Mouse (Mus musculus) cerebellum, adult 2 months (tissue): Measurements from ENCODE around the gene Ift140. TPM values are rescaled to one million over a fixed set of nuclear protein-coding genes. Genes with fewer than 3 reads are reported as not detected.

ENCODE experiments used
- DNase-seq, 2 experiments: peaks; one replicate each; pipeline ENCODE4 v3.0.0; 2021
- H3K27ac ChIP-seq: fragments of 200-500 bp; 2 replicates; pipeline ENCODE4 v1.5.1; 2012; ENCODE audit warnings: low read length, control low read depth, inconsistent platforms; ENCODE audit not compliant: insufficient read depth
- H3K27me3 ChIP-seq: fragments of 200-500 bp; 2 replicates; pipeline ENCODE4 v1.6.1; 2012; ENCODE audit warnings: inconsistent platforms, mild to moderate bottlenecking, low read length, moderate library complexity; ENCODE audit not compliant: control insufficient read depth, insufficient read depth
- H3K4me1 ChIP-seq: fragments of 200-500 bp; 2 replicates; pipeline ENCODE4 v1.6.1; 2011; ENCODE audit warnings: low read length; ENCODE audit not compliant: control insufficient read depth, insufficient read depth
- H3K4me3 ChIP-seq: fragments of 200-500 bp; replicated peaks from 2 replicates; pipeline ENCODE3; 2011; ENCODE audit warnings: mild to moderate bottlenecking, low read depth, low read length, control low read depth; ENCODE audit not compliant: insufficient read depth
- CTCF ChIP-seq: fragments of 200-500 bp; IDR thresholded peaks from 2 replicates; pipeline ENCODE4 v1.5.1; 2011; ENCODE audit warnings: low read depth, mild to moderate bottlenecking, control low read depth, low read length, moderate library complexity, borderline replicate concordance; ENCODE audit not compliant: insufficient read depth
- POLR2A ChIP-seq: fragments of 200-500 bp; IDR thresholded peaks from 2 replicates; pipeline ENCODE4 v1.6.1; 2011; ENCODE audit warnings: low read length, control low read depth, borderline replicate concordance; ENCODE audit not compliant: insufficient read depth
- WGBS: fragments of 180-500 bp; shearing (Covaris S2); methylation state at CpG from one replicate; pipeline ENCODE4 v1.1.7; 2018; 5-methylcytosine and 5-hydroxymethylcytosine counted together
- polyA plus RNA-seq: library from polyadenylated mRNA; depleted of rRNA; stranded (reverse); fragments of >200 nt; gene quantifications from 2 replicates; pipeline ENCODE4 v1.2.3, GENCODE M21; 2012

The Ift140 gene
- polyA plus RNA-seq, 1 experiment: 19.2 TPM

- 70% methylated on average over 14 of the region's 14 CpGs for WGBS
- no peaks in the 10 kb centered on the region for H3K27me3 ChIP-seq
- H3K4me3 ChIP-seq: no peak overlapping the region
- no peak overlapping the region for H3K27ac ChIP-seq
- TF ChIP-seq CTCF: 0 out of 2 replicates have a peak, but pooled peaks have one; percentile 7
- no peak for TF ChIP-seq POLR2A
- peaks cover 9% of the 10 kb centered on the region for H3K4me1 ChIP-seq
- no peak for DNase-seq
These were observed 66.4 kb downstream of the Ift140 start for GRCm38 (mm10) chr17:25082081-25082847.

GRCm38 (mm10) chr17:25082887-25083286 lies 67.0 kb downstream of the Ift140 start:
- WGBS: 88% methylated on average over 3 of the region's 3 CpGs
- TF ChIP-seq POLR2A (no peak), CTCF (no peak)

GRCm38 (mm10) chr17:25083444-25083931 lies 67.6 kb downstream of the Ift140 start, which contains the start of gene Tmem204:
Tmem204 (minus strand) TSS chr17:25083591.
- H3K27me3 ChIP-seq: no peaks in the 10 kb centered on the region
- TF ChIP-seq CTCF (0 out of 2 replicates have a peak, but pooled peaks have one; percentile 5), POLR2A (no peak)
- no peak within 1 kb of the TSS for H3K27ac ChIP-seq
- no peak for DNase-seq
- H3K4me1 ChIP-seq: no peaks in the 10 kb centered on the region; the same call in 1 of the 2 replicates
- 58% methylated on average over 7 of the region's 7 CpGs for WGBS
- H3K4me3 ChIP-seq: no peak within 1 kb of the TSS

More at GRCm38 (mm10) chr17:25082887-25083286, 67.0 kb downstream of the Ift140 start:
- no peaks in the 10 kb centered on the region for H3K27me3 ChIP-seq
- H3K4me3 ChIP-seq: no peak overlapping the region
- no peak overlapping the region for H3K27ac ChIP-seq
- DNase-seq: no peak
- H3K4me1 ChIP-seq: peaks cover 4% of the 10 kb centered on the region

GRCm38 (mm10) chr17:25084835-25085385 lies 69.0 kb downstream of the Ift140 start:
- no peaks in the 10 kb centered on the region for H3K4me1 ChIP-seq
- H3K27me3 ChIP-seq: no peaks in the 10 kb centered on the region
- H3K27ac ChIP-seq: no peak overlapping the region
- 82% methylated on average over 13 of the region's 13 CpGs for WGBS
- no peak for DNase-seq
- TF ChIP-seq POLR2A (no peak), CTCF (no peak)
- H3K4me3 ChIP-seq: no peak overlapping the region

- Histone ChIP-seq H3K4me1 (no peaks in the 10 kb centered on the region; the same call in 1 of the 2 replicates), H3K27me3 (no peaks in the 10 kb centered on the region), H3K4me3 (no peak overlapping the region), H3K27ac (no peak overlapping the region)
- no peak for DNase-seq
- no peak for TF ChIP-seq POLR2A
- TF ChIP-seq CTCF: no peak
- WGBS: 78% methylated on average over 7 of the region's 7 CpGs
These were observed 70.8 kb downstream of the Ift140 start for GRCm38 (mm10) chr17:25086724-25087123.

GRCm38 (mm10) chr17:25089158-25089557 lies 73.3 kb downstream of the Ift140 start:
- WGBS: 91% methylated on average over 10 of the region's 10 CpGs
- Histone ChIP-seq H3K27me3 (no peaks in the 10 kb centered on the region), H3K27ac (no peak overlapping the region), H3K4me1 (no peaks in the 10 kb centered on the region; the same call in 1 of the 2 replicates), H3K4me3 (no peak overlapping the region)
- TF ChIP-seq CTCF: no peak
- no peak for TF ChIP-seq POLR2A
- DNase-seq: no peak

- Histone ChIP-seq H3K4me3 (no peak overlapping the region), H3K27ac (no peak overlapping the region), H3K4me1 (peaks cover 2% of the 10 kb centered on the region), H3K27me3 (no peaks in the 10 kb centered on the region)
- DNase-seq: no peak
- WGBS: 84% methylated on average over 10 of the region's 10 CpGs
- TF ChIP-seq CTCF (no peak), POLR2A (no peak)
These were observed 74.6 kb downstream of the Ift140 start for GRCm38 (mm10) chr17:25090450-25090849.

- no peak overlapping the region for H3K27ac ChIP-seq
- DNase-seq: peak; percentile 56 to 76
- no peak overlapping the region for H3K4me3 ChIP-seq
- TF ChIP-seq CTCF: no peak
- no peak for TF ChIP-seq POLR2A
- H3K4me1 ChIP-seq: peaks cover 16% of the 10 kb centered on the region
- 11% methylated on average over 2 of the region's 2 CpGs for WGBS
- no peaks in the 10 kb centered on the region for H3K27me3 ChIP-seq
These were observed 80.3 kb downstream of the Ift140 start for GRCm38 (mm10) chr17:25096221-25096620.
